Mouse (Mus musculus) Muller cell, postnatal 12 days (primary cell): Measurements from ENCODE around the gene E130308A19Rik.

Experiments
- DNase-seq: peaks from one replicate; pipeline ENCODE4 v3.0.0-alpha.2; 2015; ENCODE audit errors: inconsistent ontology term

E130308A19Rik gene

DNA sequence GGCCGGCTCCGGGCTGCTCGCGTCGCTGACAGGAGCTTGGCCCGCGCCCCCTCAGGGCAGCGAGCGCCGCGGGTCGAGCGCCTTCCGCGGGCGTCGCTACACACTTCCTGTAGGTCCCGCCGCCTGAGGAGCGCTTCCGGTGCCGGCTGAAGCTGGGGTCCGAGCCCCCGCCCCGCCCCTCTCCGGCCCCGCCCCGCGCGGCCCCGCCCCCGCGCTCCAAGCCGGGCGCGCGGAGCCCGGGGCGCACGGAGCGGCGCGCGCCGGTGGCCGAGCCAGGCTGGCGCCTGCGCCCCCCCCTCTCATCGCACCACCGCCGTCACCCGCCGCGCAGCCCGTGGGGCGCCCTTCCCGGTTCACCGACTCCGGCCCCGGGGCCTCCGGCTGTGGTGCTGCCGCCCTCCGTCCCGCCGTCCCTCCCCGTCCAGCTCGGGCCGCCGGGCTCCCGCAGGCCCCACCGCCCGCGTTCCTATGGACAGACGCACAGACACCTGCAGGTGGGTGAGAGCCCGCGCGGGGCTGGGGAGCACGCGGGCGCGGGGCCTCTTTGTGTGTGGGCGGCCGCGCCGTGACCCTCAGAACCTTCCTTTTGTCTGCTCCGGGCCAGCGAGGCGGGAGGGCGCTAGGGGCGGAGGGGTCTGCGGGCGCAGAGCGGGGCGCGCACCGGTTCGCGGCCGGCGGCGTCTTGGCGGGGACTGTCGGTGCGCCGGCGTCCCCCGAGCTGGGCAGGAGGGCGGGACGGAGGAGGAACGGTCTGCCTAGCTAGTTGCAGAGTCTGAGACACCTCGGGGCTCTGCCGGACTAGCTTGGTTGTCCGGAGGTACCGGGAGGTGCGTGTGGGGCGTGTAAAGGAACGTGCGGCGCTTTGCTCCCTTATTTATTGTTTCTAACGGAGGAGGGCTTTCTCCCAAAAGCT lies at the start of gene E130308A19Rik:
TSS of gene E130308A19Rik (plus strand) at position 214 of the 913 bp plus-strand sequence.
- peak; percentile 87 for DNase-seq

DNA sequence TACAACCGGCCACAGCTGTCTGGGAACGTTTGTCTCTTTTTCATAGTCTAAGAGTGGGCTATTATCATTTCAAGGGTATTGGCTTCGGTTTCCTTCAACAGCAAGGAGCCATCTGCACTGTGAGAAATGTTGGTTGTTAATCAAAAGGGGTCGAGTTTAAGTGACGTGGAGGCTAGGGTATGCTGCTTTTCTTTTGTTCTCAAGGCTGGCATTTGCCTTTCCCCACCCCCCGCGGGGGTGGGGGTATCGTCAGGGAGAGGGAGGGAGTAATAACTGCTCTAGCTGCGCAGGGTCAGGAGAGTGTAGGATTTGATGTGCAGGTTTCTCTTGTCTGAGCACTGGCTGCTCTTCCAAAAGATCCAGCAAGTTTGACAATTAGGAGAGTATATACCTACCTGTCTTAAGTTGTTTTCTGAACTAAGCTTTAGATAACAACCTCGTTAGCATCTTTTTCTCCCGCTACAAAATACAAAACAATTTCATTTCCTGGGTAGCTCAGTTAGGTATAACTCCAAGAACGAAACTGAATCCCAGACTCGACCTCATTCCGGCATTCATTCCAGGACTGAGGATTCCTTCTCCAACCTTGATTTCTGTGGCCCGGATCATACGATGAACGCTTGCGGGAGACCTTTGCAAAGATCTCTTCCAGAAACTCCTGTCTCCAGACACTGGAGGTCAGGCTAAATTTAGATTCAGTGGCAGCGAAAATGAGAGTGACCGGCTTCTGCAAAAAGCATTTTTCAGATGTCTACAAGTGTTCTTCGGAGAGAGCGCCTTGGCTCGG lies 45.3 kb upstream of the E130308A19Rik start:
- DNase-seq = peak; percentile 92

- peak; percentile 100 for DNase-seq
These were observed 44.5 kb upstream of the E130308A19Rik start, which contains the start of gene Hsdl2 for GRCm38 (mm10) chr4:59581314-59582185. Hsdl2 (plus strand) TSS chr4:59581563.

GRCm38 (mm10) chr4:59582186-59582585 lies 43.8 kb upstream of the E130308A19Rik start:
- DNase-seq = no peak

GRCm38 (mm10) chr4:59585097-59585496 lies 40.9 kb upstream of the E130308A19Rik start:
- DNase-seq = peak; percentile 28

GRCm38 (mm10) chr4:59587215-59587871 lies 38.7 kb upstream of the E130308A19Rik start:
- DNase-seq = no peak

DNA sequence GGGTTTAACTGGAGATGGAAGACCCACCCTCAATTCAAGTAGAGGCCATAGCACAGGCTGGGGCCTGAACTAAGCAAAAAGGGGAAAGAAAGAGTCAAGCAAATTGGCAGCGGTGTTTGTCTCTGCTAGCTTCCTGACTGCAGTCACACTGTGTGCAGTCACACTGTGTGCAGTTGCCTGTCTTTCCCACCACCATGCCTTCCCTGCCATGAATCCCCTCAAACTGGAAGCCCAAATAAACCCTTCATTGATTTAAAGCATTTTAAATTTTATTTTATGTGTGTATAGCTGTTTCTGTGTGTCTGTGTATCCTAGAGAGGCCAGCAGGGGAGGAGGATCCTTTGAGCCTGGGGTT lies 38.2 kb upstream of the E130308A19Rik start:
- DNase-seq = no peak

DNA sequence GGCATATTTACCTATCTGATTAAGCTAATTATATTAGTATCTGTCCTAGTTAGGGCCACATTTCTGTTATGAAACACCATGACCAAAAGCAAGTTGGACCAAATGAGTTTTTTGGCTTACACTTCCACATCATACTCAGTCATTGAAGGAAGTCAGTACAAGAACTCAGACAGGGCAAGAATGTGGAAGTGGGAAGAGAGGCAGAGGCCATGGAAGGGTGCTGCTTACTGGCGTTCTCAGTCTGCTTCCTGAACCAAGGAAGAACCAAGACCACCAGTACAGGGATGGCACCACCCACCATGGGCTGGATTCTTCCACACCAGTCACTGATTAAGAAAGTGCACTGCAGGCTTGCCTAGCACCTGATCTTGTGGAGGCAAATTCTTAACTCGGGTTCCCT lies 31.4 kb upstream of the E130308A19Rik start:
- no peak for DNase-seq

DNA sequence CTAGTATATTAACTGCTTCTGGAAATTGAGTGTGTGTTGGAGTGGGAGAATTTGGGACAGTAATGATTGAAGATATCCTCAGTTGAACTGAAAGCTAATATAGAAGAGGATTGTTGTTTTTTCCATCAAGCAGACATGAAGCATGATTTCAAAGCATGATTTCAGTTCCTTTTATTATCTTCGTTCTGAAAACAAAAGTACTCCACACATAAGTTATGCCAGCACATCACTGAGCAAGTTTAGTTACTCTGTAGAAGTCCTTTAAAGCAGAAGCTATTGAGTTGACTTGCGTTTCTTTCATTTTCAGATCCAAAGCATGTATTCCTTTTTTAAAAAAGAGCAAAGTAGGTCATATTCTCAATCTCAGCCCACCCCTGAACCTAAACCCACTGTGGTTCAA lies 29.5 kb upstream of the E130308A19Rik start:
- no peak for DNase-seq

GRCm38 (mm10) chr4:59602704-59603103 lies 23.3 kb upstream of the E130308A19Rik start:
- DNase-seq = no peak

DNA sequence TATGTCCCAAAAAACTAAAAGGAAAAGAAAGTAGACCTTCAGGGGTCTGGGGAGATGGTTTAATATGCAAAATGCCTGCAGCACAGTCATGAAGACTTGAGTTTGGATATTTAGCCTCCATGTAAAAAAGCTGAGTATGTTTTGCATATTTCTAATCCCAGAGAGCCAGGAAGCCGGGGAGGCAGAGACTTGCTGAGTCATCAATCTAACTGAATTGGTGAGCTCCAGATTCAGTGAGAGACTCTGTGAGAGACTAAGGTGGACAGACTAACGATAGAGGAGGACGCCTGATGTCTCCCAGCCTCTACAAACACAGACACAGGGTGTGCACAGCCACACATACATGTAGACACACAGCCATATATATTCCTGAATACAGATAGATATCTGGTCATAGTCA lies 21.1 kb upstream of the E130308A19Rik start:
- no peak for DNase-seq

GRCm38 (mm10) chr4:59605501-59605900 lies 20.5 kb upstream of the E130308A19Rik start:
- no peak for DNase-seq

DNA sequence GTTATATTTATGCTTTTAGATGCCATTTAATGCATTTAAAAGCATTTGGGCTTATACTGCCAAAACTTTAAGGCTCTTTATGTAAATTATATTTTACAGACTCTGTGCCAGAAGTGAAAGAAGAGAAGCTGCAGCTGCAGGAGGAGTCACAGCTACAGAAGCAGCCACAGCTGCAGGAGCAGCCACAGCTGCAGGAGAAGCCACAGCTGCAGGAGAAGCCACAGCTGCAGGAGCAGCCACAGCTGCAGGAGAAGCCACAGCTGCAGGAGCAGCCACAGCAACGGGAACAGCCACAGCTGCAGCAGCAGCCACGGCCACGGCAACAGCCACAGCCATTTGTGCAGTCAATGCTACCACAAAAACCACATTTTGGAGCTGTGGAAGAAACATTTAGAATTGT lies 15.6 kb upstream of the E130308A19Rik start:
- DNase-seq = no peak

DNA sequence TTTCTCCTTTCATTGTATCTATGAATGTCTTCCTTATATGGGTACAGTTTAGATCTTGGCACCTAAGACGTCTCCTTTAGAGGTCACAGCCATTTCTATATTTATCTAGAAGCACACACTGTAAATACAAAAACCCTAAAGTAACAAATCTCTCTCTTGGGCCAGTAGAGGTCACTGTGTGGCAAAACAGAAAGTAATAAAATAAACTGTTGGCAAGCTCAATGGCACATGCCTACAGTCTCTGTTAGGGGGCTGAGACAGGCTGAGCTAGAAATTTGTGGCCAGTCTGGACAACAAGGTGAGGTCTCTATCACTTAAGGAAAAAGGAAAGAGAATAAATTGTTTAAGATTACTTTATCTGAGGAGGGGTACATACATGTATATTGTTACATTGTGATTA lies 11.0 kb upstream of the E130308A19Rik start:
- DNase-seq = peak; percentile 33

GRCm38 (mm10) chr4:59619611-59620245 lies 6.3 kb upstream of the E130308A19Rik start:
- DNase-seq = no peak

- DNase-seq = no peak
These were observed 374 bp upstream of the E130308A19Rik start for GRCm38 (mm10) chr4:59625676-59625997.

- no peak for DNase-seq
These were observed 2.2 kb downstream of the E130308A19Rik start for GRCm38 (mm10) chr4:59628255-59628654.

DNA sequence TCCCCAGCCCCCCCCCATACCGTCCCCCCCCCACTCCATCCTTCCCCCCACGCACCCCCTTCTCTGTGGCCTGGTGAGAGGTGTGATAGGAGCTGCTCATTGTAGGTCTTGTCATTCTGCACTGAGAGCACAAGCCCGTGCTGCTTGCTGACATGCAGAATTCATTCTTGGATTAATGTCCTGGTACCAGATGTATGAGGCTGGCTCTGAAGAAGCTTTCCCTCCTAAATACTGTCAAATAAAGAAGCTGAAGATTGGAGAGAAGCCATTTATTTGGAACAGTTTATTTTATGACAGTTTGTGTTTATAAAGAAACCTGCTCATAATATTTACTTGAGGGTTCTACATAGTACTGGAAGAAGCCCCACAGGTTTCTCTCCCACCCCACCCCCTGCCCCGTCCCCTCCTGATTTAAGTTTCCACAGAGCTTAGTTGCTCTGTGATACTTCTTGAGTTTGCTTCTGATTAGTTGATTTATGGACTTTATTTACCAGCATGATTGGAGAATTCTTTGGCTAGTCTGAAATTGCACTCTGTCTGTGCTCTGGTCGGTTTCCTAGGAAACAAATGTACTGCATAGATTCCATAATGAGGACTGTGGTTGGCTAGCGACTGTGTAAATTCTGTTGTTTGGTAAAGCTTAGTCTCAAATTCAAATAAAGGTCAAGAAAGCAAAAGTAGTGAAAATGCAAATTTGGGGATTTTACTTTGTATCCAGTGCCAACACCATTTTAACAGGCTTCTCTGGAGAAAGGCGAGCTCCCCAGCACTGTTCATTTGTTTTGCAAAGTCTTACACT lies 3.3 kb downstream of the E130308A19Rik start:
- DNase-seq = no peak

DNA sequence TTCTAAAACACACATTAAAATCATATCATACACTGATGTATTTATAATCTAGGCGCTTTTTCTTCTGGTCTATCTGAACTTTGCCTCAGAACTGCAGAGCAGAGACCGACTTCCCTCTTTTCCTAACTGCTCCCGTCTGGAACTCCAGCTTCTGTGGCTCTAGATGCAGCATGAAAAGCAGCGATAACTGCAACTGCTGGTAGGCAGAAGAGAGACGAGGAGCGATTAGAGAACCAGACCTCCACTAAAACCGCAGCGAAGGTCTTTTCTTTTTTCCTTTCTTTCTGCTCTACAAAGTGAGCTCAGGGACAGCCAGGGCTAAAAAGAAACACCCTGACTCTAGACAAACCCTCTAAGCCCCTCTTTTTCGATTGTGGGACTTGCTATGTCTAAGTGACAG lies 4.1 kb downstream of the E130308A19Rik start:
- DNase-seq = no peak

DNA sequence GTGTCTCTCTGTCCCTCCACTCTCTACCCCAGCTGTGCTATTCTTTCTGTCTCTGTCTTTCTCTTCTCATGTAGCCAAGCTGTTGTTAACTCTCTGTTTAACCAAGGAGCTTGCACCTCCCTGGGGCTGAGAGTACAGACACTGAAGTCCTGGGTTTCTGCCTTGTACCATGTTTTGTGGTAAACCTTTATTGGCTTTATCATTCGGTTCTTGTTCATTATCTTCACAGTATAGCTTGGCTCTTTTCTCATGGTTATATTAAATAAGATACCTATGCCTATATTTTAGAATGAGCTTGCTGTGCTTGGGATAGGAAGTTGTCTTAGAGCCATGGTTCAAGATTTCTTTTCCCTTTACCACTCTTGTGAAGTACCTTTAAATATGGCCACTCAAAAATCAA lies 8.5 kb downstream of the E130308A19Rik start:
- DNase-seq = no peak
